Mouse (Mus musculus) spleen, adult 18-20 months (tissue): ENCODE measurements around the gene Acadsb.
"Not testable (repeated sequence)": the region's sequence is repeated elsewhere in the genome, so short reads cannot be mapped to it uniquely, and the experiment has no call there.

Source experiments
- DNase-seq, 2 experiments: peaks; one replicate each; pipeline ENCODE4 v3.0.0; 2022; ENCODE audit warnings: mixed read lengths in 2 of 2

Gene Acadsb

GRCm38 (mm10) chr7:131410416-131411058 is at the start of gene Acadsb, which contains the start of gene Ikzf5:
Gene Acadsb, plus strand, starts transcription at chr7:131410601.
Gene Ikzf5, minus strand, starts transcription at chr7:131410521.
- DNase-seq: peak; percentile 98 to 99

- DNase-seq: no peak
These were observed 48.2 kb upstream of the Acadsb start for GRCm38 (mm10) chr7:131362269-131362614.

GRCm38 (mm10) chr7:131362615-131363300 is 47.6 kb upstream of the Acadsb start, which contains the start of gene 2310057M21Rik:
Gene 2310057M21Rik, minus strand, starts transcription at chr7:131362759.
- peak; percentile 76 to 83 for DNase-seq

- DNase-seq: no peak
These were observed 46.3 kb upstream of the Acadsb start for GRCm38 (mm10) chr7:131364131-131364530.

- DNase-seq: peak; percentile 75 to 87
These were observed 39.5 kb upstream of the Acadsb start, which contains the start of gene Pstk for GRCm38 (mm10) chr7:131370648-131371469. Gene Pstk, plus strand, starts transcription at chr7:131371141.

GRCm38 (mm10) chr7:131371470-131371860 is 38.9 kb upstream of the Acadsb start:
- DNase-seq: no peak

- DNase-seq: no peak
These were observed 38.3 kb upstream of the Acadsb start for GRCm38 (mm10) chr7:131371880-131372651.

GRCm38 (mm10) chr7:131391761-131392160 is 18.6 kb upstream of the Acadsb start:
- DNase-seq: not testable (repeated sequence)

- no peak for DNase-seq
These were observed 947 bp upstream of the Acadsb start for GRCm38 (mm10) chr7:131409321-131409987.

GRCm38 (mm10) chr7:131409988-131410385 is 414 bp upstream of the Acadsb start:
- DNase-seq: no peak

- no peak for DNase-seq
These were observed 980 bp downstream of the Acadsb start for GRCm38 (mm10) chr7:131411221-131411940.

GRCm38 (mm10) chr7:131411941-131412270 is 1.5 kb downstream of the Acadsb start:
- no peak for DNase-seq

- not testable (repeated sequence) for DNase-seq
These were observed 6.3 kb downstream of the Acadsb start for GRCm38 (mm10) chr7:131416742-131417141.

GRCm38 (mm10) chr7:131417605-131418004 is 7.2 kb downstream of the Acadsb start:
- DNase-seq: no peak

GRCm38 (mm10) chr7:131424912-131425311 is 14.5 kb downstream of the Acadsb start:
- DNase-seq: no peak

GRCm38 (mm10) chr7:131427331-131427730 is 16.9 kb downstream of the Acadsb start:
- DNase-seq: no peak

- DNase-seq: no peak
These were observed 21.8 kb downstream of the Acadsb start for GRCm38 (mm10) chr7:131432244-131432643.

- no peak for DNase-seq
These were observed 23.9 kb downstream of the Acadsb start for GRCm38 (mm10) chr7:131434276-131434675.

GRCm38 (mm10) chr7:131437051-131437450 is 26.6 kb downstream of the Acadsb start:
- no peak for DNase-seq

GRCm38 (mm10) chr7:131456714-131457113 is 46.3 kb downstream of the Acadsb start:
- no peak for DNase-seq

- DNase-seq: no peak
These were observed 54.8 kb downstream of the Acadsb start for GRCm38 (mm10) chr7:131465117-131465601.
